Mouse (Mus musculus): ENCODE data around the gene Tulp1.

DNA sequence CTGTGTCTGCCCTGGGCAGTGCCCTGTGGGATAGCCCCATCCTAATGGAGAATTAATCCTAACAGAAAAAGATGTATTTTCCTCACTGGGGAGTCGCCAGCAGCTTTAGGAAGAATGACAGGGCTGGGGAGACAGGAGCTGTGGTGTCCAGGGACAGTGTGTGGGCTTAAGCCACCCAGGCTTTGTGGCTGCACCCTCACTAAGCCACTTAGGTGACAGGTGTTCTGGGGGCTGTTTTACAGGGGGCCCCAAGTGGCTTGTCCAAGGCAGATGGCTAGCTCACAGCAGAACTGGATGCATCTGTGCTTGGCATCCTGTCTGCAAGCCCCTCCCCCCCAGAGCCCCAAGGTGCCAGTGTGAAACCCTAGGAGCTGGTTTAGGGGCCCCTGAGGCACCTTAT, 6.9 kb upstream of the Tulp1 start:
- TF ChIP-seq MAX (IDR thresholded peaks at IDR 0.05), result no peak
- no peak for TF ChIP-seq CTCF (IDR thresholded peaks at IDR 0.05; ENCODE audit: control insufficient read depth, insufficient read depth, insufficient read length)
